Mouse (Mus musculus): ENCODE measurements around the gene Pear1. TPM values are rescaled to one million over a fixed set of nuclear protein-coding genes. Genes with fewer than 3 reads are reported as not detected.

The Pear1 gene
- polyA plus RNA-seq, 1 experiment from 2014 or later, result 10.3 TPM

GRCm38 (mm10) chr3:87742735-87743134 lies 81.4 kb downstream of the Pear1 start:
- H3K4me2 ChIP-seq, result no peak overlapping the region
- 92% methylated on average over 16 of the region's 16 CpGs for WGBS
- no peak for ATAC-seq (ENCODE audit: low FRiP score, low read depth)

DNA sequence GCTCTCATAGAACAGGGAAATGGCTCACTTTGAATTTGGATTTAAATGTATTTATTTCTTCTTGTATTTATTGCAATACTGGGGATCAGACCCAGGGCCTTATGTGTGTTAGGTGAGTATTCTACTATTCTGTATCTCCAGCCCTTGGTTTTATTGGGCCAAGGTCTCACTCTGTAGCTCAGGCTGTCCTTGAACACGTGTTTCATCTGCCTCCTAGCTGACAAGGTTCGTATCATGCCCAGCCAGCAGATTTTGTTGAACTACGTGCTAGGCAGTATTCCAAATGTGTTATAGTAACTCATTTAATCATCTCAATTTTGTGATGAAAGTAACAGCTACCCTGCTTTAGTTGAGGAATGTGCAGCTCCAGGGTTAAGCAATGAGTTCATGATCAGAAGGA lies 82.1 kb downstream of the Pear1 start:
- WGBS, result 87% methylated on average over 3 of the region's 3 CpGs
- H3K9me3 ChIP-seq, result no peaks in the 10 kb centered on the region
- peaks cover 11% of the 10 kb centered on the region for H3K4me1 ChIP-seq (replicated peaks)
- no peak overlapping the region for H3K27ac ChIP-seq (replicated peaks)
- ATAC-seq (ENCODE audit: low FRiP score, low read depth), result no peak
- H3K4me2 ChIP-seq, result no peak overlapping the region
- no peaks in the 10 kb centered on the region for H3K27me3 ChIP-seq
- peaks cover 12% of the 10 kb centered on the region; the same call in 1 of the 2 replicates for H3K36me3 ChIP-seq
- no peak overlapping the region for H3K9ac ChIP-seq
- H3K4me3 ChIP-seq, result no peak overlapping the region

More at GRCm38 (mm10) chr3:87742735-87743134, 81.4 kb downstream of the Pear1 start:
- Histone ChIP-seq H3K27me3 (no peaks in the 10 kb centered on the region), H3K9me3 (no peaks in the 10 kb centered on the region), H3K4me3 (no peak overlapping the region), H3K9ac (no peak overlapping the region), H3K27ac (replicated peaks) (no peak overlapping the region), H3K36me3 (peaks cover 6% of the 10 kb centered on the region; the same call in 1 of the 2 replicates), H3K4me1 (replicated peaks) (peaks cover 11% of the 10 kb centered on the region)

DNA sequence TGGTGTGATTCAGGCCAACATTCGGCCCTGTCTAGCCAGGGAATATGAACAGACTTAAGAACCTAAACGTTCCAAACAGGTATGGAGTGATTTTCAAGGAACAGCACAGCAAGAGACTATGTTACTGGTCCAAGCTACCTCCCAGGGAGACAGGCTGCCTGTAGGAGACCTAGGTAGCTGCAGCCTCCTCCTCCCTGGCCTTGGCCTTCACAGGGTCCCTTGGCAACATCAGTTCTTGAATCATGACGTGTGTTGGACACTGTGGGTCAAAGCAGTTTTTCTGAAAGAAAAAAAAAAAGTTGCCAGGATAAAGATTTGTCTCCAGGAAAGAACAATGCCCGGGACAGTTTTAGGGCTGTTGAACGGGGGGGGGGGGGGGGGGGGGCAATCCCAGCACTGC lies 85.2 kb downstream of the Pear1 start:
- H3K4me1 ChIP-seq (replicated peaks), result no peaks in the 10 kb centered on the region
- no peak overlapping the region for H3K27ac ChIP-seq (replicated peaks)
- no peak overlapping the region for H3K9ac ChIP-seq
- no peak overlapping the region for H3K4me3 ChIP-seq
- H3K27me3 ChIP-seq, result no peaks in the 10 kb centered on the region
- H3K36me3 ChIP-seq, result peaks cover 43% of the 10 kb centered on the region
- H3K9me3 ChIP-seq, result no peaks in the 10 kb centered on the region
- ATAC-seq (ENCODE audit: low FRiP score, low read depth), result no peak
- WGBS, result 80% methylated on average over 5 of the region's 5 CpGs
- H3K4me2 ChIP-seq, result no peak overlapping the region

- peaks cover 78% of the 10 kb centered on the region for H3K36me3 ChIP-seq
- ATAC-seq (ENCODE audit: low FRiP score, low read depth), result no peak
- H3K9me3 ChIP-seq, result no peaks in the 10 kb centered on the region
- no peak overlapping the region for H3K4me3 ChIP-seq
- H3K27me3 ChIP-seq, result no peaks in the 10 kb centered on the region
- H3K4me1 ChIP-seq (replicated peaks), result no peaks in the 10 kb centered on the region
- no peak overlapping the region for H3K27ac ChIP-seq (replicated peaks)
- no peak overlapping the region for H3K9ac ChIP-seq
- no peak overlapping the region for H3K4me2 ChIP-seq
- WGBS, result 96% methylated on average over 9 of the region's 9 CpGs
These were observed 88.8 kb downstream of the Pear1 start for GRCm38 (mm10) chr3:87735335-87735734.

GRCm38 (mm10) chr3:87733984-87734761 lies 89.9 kb downstream of the Pear1 start:
- Histone ChIP-seq H3K4me1 (replicated peaks) (no peaks in the 10 kb centered on the region), H3K9ac (no peak overlapping the region)

DNA sequence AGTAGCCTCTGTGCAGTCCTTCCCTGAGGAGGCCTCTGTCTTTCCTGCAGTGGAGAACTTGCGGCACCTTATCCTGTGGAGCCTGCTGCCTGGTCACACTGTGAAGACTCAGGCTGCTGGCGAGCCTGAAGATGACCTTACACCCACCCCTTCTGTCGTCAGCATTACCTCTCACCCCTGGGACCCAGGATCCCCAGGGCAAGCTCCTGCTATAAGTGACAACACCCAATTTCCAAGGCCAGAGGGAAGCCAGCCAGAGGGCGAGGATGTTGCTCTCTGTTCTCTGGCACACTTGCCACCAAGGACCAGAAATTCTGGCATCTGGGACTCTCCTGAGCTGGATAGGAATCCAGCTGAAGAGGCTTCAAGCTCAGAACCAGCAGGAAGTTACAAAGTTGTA lies 91.0 kb downstream of the Pear1 start:
- no peaks in the 10 kb centered on the region for H3K4me1 ChIP-seq (replicated peaks)
- 84% methylated on average over 4 of the region's 4 CpGs for WGBS
- no peaks in the 10 kb centered on the region for H3K9me3 ChIP-seq
- H3K36me3 ChIP-seq, result peaks cover 96% of the 10 kb centered on the region
- H3K27me3 ChIP-seq, result no peaks in the 10 kb centered on the region
- no peak overlapping the region for H3K9ac ChIP-seq
- no peak for ATAC-seq (ENCODE audit: low FRiP score, low read depth)
- H3K4me2 ChIP-seq, result no peak overlapping the region
- no peak overlapping the region for H3K4me3 ChIP-seq
- H3K27ac ChIP-seq (replicated peaks), result no peak overlapping the region

More at GRCm38 (mm10) chr3:87733984-87734761, 89.9 kb downstream of the Pear1 start:
- ATAC-seq (ENCODE audit: low FRiP score, low read depth), result no peak
- H3K9me3 ChIP-seq, result no peaks in the 10 kb centered on the region
- peaks cover 89% of the 10 kb centered on the region for H3K36me3 ChIP-seq
- H3K27me3 ChIP-seq, result no peaks in the 10 kb centered on the region
- H3K4me3 ChIP-seq, result no peak overlapping the region
- no peak overlapping the region for H3K27ac ChIP-seq (replicated peaks)
- no peak overlapping the region for H3K4me2 ChIP-seq
- 89% methylated on average over 11 of the region's 11 CpGs for WGBS

DNA sequence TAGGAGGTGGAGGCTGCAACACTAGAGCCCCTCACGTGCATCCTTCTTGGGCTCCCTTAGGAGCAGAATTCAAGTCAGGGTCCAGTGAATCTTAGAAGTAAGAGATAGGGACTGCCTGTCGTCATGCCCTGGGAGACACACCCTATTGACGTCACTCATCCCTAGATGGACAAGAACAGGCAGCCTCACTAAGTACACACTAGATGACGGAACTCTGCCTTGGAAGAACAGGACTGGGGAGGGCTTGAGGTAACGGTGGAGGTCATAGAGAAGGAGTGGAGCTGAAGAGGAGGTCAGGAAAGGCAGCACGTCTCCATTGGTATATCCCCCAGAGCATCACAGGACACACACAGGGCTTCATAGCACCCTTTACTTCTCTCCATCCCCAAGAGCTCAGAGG lies 95.4 kb downstream of the Pear1 start:
- Histone ChIP-seq H3K4me2 (no peak overlapping the region), H3K4me1 (replicated peaks) (no peaks in the 10 kb centered on the region), H3K9ac (no peak overlapping the region), H3K27me3 (no peaks in the 10 kb centered on the region), H3K9me3 (no peaks in the 10 kb centered on the region), H3K4me3 (no peak overlapping the region), H3K36me3 (peaks cover 91% of the 10 kb centered on the region), H3K27ac (replicated peaks) (no peak overlapping the region)
- no peak for ATAC-seq (ENCODE audit: low FRiP score, low read depth)
- WGBS, result 95% methylated on average over 6 of the region's 6 CpGs

GRCm38 (mm10) chr3:87726191-87726590 lies 97.9 kb downstream of the Pear1 start:
- Histone ChIP-seq H3K27ac (replicated peaks) (no peak overlapping the region), H3K27me3 (no peaks in the 10 kb centered on the region), H3K4me1 (replicated peaks) (no peaks in the 10 kb centered on the region), H3K36me3 (peaks cover 93% of the 10 kb centered on the region), H3K4me3 (no peak overlapping the region), H3K4me2 (no peak overlapping the region), H3K9ac (no peak overlapping the region), H3K9me3 (no peaks in the 10 kb centered on the region)
- ATAC-seq (ENCODE audit: low FRiP score, low read depth), result no peak
- WGBS, result 96% methylated on average over 7 of the region's 7 CpGs

- no peak overlapping the region for H3K4me3 ChIP-seq
- no peak overlapping the region for H3K9ac ChIP-seq
- H3K4me1 ChIP-seq (replicated peaks), result no peaks in the 10 kb centered on the region
- ATAC-seq (ENCODE audit: low FRiP score, low read depth), result no peak
- H3K36me3 ChIP-seq, result peaks cover 93% of the 10 kb centered on the region
- no peak overlapping the region for H3K4me2 ChIP-seq
- 98% methylated on average over 16 of the region's 16 CpGs for WGBS
- no peaks in the 10 kb centered on the region for H3K9me3 ChIP-seq
- H3K27ac ChIP-seq (replicated peaks), result no peak overlapping the region
- no peaks in the 10 kb centered on the region for H3K27me3 ChIP-seq
These were observed 98.5 kb downstream of the Pear1 start for GRCm38 (mm10) chr3:87725396-87726160.

DNA sequence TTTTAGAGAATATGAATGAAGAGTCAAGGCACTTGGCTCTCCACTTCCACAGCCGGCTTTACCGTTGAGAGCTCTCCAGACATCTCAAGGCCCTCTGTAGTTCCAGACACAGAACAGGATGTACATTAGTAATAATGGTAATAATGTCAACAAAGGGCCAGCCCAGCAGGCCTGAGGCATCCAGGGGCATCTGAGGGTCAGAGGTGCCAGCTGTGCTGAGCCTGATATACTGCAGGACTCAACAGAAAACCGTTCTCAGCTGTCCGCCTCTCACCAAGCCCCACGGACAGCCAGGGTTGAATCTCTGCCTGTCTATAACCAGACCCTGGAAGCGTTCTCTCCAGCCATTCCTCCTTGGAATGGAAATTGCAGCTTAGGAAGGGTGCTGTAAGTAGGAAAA lies 99.5 kb downstream of the Pear1 start:
- Histone ChIP-seq H3K9me3 (no peaks in the 10 kb centered on the region), H3K9ac (no peak overlapping the region), H3K27me3 (no peaks in the 10 kb centered on the region), H3K4me2 (no peak overlapping the region), H3K4me3 (no peak overlapping the region), H3K36me3 (peaks cover 89% of the 10 kb centered on the region), H3K27ac (replicated peaks) (no peak overlapping the region), H3K4me1 (replicated peaks) (no peaks in the 10 kb centered on the region)
- WGBS, result 85% methylated on average over 6 of the region's 6 CpGs
- no peak for ATAC-seq (ENCODE audit: low FRiP score, low read depth)

DNA sequence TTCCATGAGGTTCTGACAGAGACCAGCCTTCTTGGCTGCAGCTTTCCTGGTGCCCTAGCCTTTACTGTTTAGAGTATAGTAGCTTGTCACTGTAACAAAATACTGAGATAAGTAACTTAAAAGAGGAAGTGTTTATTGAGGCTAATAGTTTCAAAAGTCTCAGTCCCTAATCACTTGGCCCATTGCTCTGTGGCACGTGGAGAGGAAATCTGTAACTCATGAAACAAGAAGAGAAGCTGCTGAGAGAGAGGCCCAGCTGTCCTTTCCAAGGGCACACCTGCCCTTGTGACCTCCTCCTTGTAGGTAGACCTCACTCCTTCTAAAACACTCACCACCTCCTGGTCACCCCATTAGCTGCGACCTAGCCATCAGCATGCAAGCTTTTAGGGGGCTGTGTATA lies 105.6 kb downstream of the Pear1 start:
- no peak for ATAC-seq (ENCODE audit: low FRiP score, low read depth)
- Histone ChIP-seq H3K4me2 (no peak overlapping the region), H3K27me3 (no peaks in the 10 kb centered on the region), H3K4me1 (replicated peaks) (no peaks in the 10 kb centered on the region), H3K9ac (no peak overlapping the region), H3K36me3 (peaks cover 79% of the 10 kb centered on the region), H3K9me3 (no peaks in the 10 kb centered on the region), H3K4me3 (no peak overlapping the region), H3K27ac (replicated peaks) (no peak overlapping the region)
- 89% methylated on average over 2 of the region's 2 CpGs for WGBS

Data from hindbrain, embryonic 15.5 days (tissue).